Mouse (Mus musculus): ENCODE data around the gene Dscaml1. TPM values are rescaled to one million over a fixed set of nuclear protein-coding genes. Genes with fewer than 3 reads are reported as not detected.

Gene Dscaml1
- polyA plus RNA-seq, 1 experiment from 2014 or later: 0.05 TPM

- 57% methylated on average over 3 of the region's 3 CpGs for WGBS
- no peak for ATAC-seq (ENCODE audit: insufficient number of reproducible peaks, low FRiP score)
- H3K4me3 ChIP-seq: no peak overlapping the region
- no peak overlapping the region for H3K9ac ChIP-seq
- H3K9me3 ChIP-seq (replicated peaks): no peaks in the 10 kb centered on the region
- no peak overlapping the region for H3K27ac ChIP-seq (ENCODE audit: poor library complexity, severe bottlenecking)
- no peaks in the 10 kb centered on the region for H3K4me1 ChIP-seq (replicated peaks)
- no peak overlapping the region for H3K4me2 ChIP-seq
- peaks cover 13% of the 10 kb centered on the region for H3K27me3 ChIP-seq (replicated peaks)
- peaks cover 3% of the 10 kb centered on the region; the same call in 1 of the 2 replicates for H3K36me3 ChIP-seq
Measured at GRCm38 (mm10) chr9:45395796-45396195, 30.6 kb upstream of the Dscaml1 start.

- ATAC-seq (ENCODE audit: insufficient number of reproducible peaks, low FRiP score): no peak
- Histone ChIP-seq H3K4me3 (no peak overlapping the region), H3K27me3 (replicated peaks) (peaks cover 38% of the 10 kb centered on the region), H3K4me2 (no peak overlapping the region), H3K9me3 (replicated peaks) (no peaks in the 10 kb centered on the region), H3K4me1 (replicated peaks) (no peaks in the 10 kb centered on the region), H3K9ac (no peak overlapping the region), H3K27ac (ENCODE audit: poor library complexity, severe bottlenecking) (no peak overlapping the region), H3K36me3 (0 out of 2 replicates have a peak, but pooled peaks cover 3% of the 10 kb centered on the region)
- WGBS: 63% methylated on average over 1 of the region's 1 CpGs
Measured at GRCm38 (mm10) chr9:45398336-45398735, 28.1 kb upstream of the Dscaml1 start.

GRCm38 (mm10) chr9:45399434-45399833 lies 27.0 kb upstream of the Dscaml1 start, which contains the start of gene Fxyd2:
Gene Fxyd2, plus strand, starts transcription at chr9:45399669.
- Histone ChIP-seq H3K9me3 (replicated peaks) (no peaks in the 10 kb centered on the region), H3K27me3 (replicated peaks) (peaks cover 48% of the 10 kb centered on the region), H3K9ac (no peak within 1 kb of the TSS), H3K4me2 (no peak within 1 kb of the TSS), H3K27ac (ENCODE audit: poor library complexity, severe bottlenecking) (no peak within 1 kb of the TSS), H3K4me1 (replicated peaks) (no peaks in the 10 kb centered on the region), H3K4me3 (no peak within 1 kb of the TSS), H3K36me3 (no peaks in the 10 kb centered on the region)
- WGBS: 68% methylated on average over 4 of the region's 4 CpGs
- no peak for ATAC-seq (ENCODE audit: insufficient number of reproducible peaks, low FRiP score)

GRCm38 (mm10) chr9:45401851-45402250 lies 24.6 kb upstream of the Dscaml1 start:
- H3K27me3 ChIP-seq (replicated peaks): peaks cover 54% of the 10 kb centered on the region
- no peak overlapping the region for H3K27ac ChIP-seq (ENCODE audit: poor library complexity, severe bottlenecking)
- ATAC-seq (ENCODE audit: insufficient number of reproducible peaks, low FRiP score): no peak
- H3K9me3 ChIP-seq (replicated peaks): no peaks in the 10 kb centered on the region
- no peak overlapping the region for H3K4me3 ChIP-seq
- H3K4me2 ChIP-seq: no peak overlapping the region
- H3K9ac ChIP-seq: no peak overlapping the region
- H3K4me1 ChIP-seq (replicated peaks): no peaks in the 10 kb centered on the region
- no peaks in the 10 kb centered on the region for H3K36me3 ChIP-seq
- 60% methylated on average over 4 of the region's 4 CpGs for WGBS

- 0 out of 2 replicates have a peak, but pooled peaks cover under 1% of the 10 kb centered on the region for H3K4me1 ChIP-seq (replicated peaks)
- no peaks in the 10 kb centered on the region for H3K9me3 ChIP-seq (replicated peaks)
- peaks cover 60% of the 10 kb centered on the region for H3K27me3 ChIP-seq (replicated peaks)
- no peak overlapping the region for H3K27ac ChIP-seq (ENCODE audit: poor library complexity, severe bottlenecking)
- WGBS: 37% methylated on average over 2 of the region's 2 CpGs
- H3K4me3 ChIP-seq: no peak overlapping the region
- H3K9ac ChIP-seq: no peak overlapping the region
- no peaks in the 10 kb centered on the region for H3K36me3 ChIP-seq
- ATAC-seq (ENCODE audit: insufficient number of reproducible peaks, low FRiP score): no peak
- H3K4me2 ChIP-seq: no peak overlapping the region
Measured at GRCm38 (mm10) chr9:45402957-45403356, 23.5 kb upstream of the Dscaml1 start.

GRCm38 (mm10) chr9:45405694-45406093 lies 20.7 kb upstream of the Dscaml1 start:
- no peaks in the 10 kb centered on the region for H3K9me3 ChIP-seq (replicated peaks)
- H3K27ac ChIP-seq (ENCODE audit: poor library complexity, severe bottlenecking): no peak overlapping the region
- H3K4me3 ChIP-seq: no peak overlapping the region
- WGBS: 40% methylated on average over 5 of the region's 5 CpGs
- 0 out of 2 replicates have a peak, but pooled peaks cover 2% of the 10 kb centered on the region for H3K4me1 ChIP-seq (replicated peaks)
- no peak overlapping the region for H3K9ac ChIP-seq
- no peaks in the 10 kb centered on the region for H3K36me3 ChIP-seq
- no peak overlapping the region for H3K4me2 ChIP-seq
- peaks cover 66% of the 10 kb centered on the region for H3K27me3 ChIP-seq (replicated peaks)
- no peak for ATAC-seq (ENCODE audit: insufficient number of reproducible peaks, low FRiP score)

GRCm38 (mm10) chr9:45406808-45407207 lies 19.6 kb upstream of the Dscaml1 start:
- H3K9ac ChIP-seq: no peak overlapping the region
- H3K4me3 ChIP-seq: no peak overlapping the region
- H3K9me3 ChIP-seq (replicated peaks): no peaks in the 10 kb centered on the region
- H3K4me2 ChIP-seq: no peak overlapping the region
- no peaks in the 10 kb centered on the region for H3K36me3 ChIP-seq
- WGBS: 87% methylated on average over 3 of the region's 3 CpGs
- H3K4me1 ChIP-seq (replicated peaks): 0 out of 2 replicates have a peak, but pooled peaks cover 2% of the 10 kb centered on the region
- peaks cover 60% of the 10 kb centered on the region for H3K27me3 ChIP-seq (replicated peaks)
- H3K27ac ChIP-seq (ENCODE audit: poor library complexity, severe bottlenecking): no peak overlapping the region
- ATAC-seq (ENCODE audit: insufficient number of reproducible peaks, low FRiP score): no peak

GRCm38 (mm10) chr9:45407706-45408675 lies 18.4 kb upstream of the Dscaml1 start:
- Histone ChIP-seq H3K4me2 (peak overlapping the region; percentile 58), H3K27ac (ENCODE audit: poor library complexity, severe bottlenecking) (no peak overlapping the region), H3K4me1 (replicated peaks) (0 out of 2 replicates have a peak, but pooled peaks cover 5% of the 10 kb centered on the region), H3K9me3 (replicated peaks) (no peaks in the 10 kb centered on the region), H3K4me3 (peak overlapping the region; percentile 21), H3K9ac (0 out of 2 replicates have a peak overlapping the region, but pooled peaks have one; percentile 3), H3K27me3 (replicated peaks) (peaks cover 48% of the 10 kb centered on the region), H3K36me3 (no peaks in the 10 kb centered on the region)
- peak; percentile 23; the same call in 1 of the 2 replicates for ATAC-seq (ENCODE audit: insufficient number of reproducible peaks, low FRiP score)
- 33% methylated on average over 33 of the region's 33 CpGs for WGBS

GRCm38 (mm10) chr9:45410193-45410592 lies 16.2 kb upstream of the Dscaml1 start:
- 56% methylated on average over 5 of the region's 5 CpGs for WGBS
- Histone ChIP-seq H3K4me1 (replicated peaks) (0 out of 2 replicates have a peak, but pooled peaks cover 5% of the 10 kb centered on the region), H3K4me3 (no peak overlapping the region), H3K9me3 (replicated peaks) (no peaks in the 10 kb centered on the region), H3K9ac (no peak overlapping the region), H3K27ac (ENCODE audit: poor library complexity, severe bottlenecking) (no peak overlapping the region), H3K36me3 (no peaks in the 10 kb centered on the region), H3K27me3 (replicated peaks) (peaks cover 35% of the 10 kb centered on the region), H3K4me2 (no peak overlapping the region)
- ATAC-seq (ENCODE audit: insufficient number of reproducible peaks, low FRiP score): no peak

- H3K4me2 ChIP-seq: no peak overlapping the region
- no peaks in the 10 kb centered on the region for H3K9me3 ChIP-seq (replicated peaks)
- peaks cover 32% of the 10 kb centered on the region for H3K27me3 ChIP-seq (replicated peaks)
- 79% methylated on average over 2 of the region's 2 CpGs for WGBS
- H3K4me1 ChIP-seq (replicated peaks): 0 out of 2 replicates have a peak, but pooled peaks cover 5% of the 10 kb centered on the region
- H3K9ac ChIP-seq: no peak overlapping the region
- H3K27ac ChIP-seq (ENCODE audit: poor library complexity, severe bottlenecking): no peak overlapping the region
- ATAC-seq (ENCODE audit: insufficient number of reproducible peaks, low FRiP score): no peak
- H3K4me3 ChIP-seq: no peak overlapping the region
- no peaks in the 10 kb centered on the region for H3K36me3 ChIP-seq
Measured at GRCm38 (mm10) chr9:45410614-45411013, 15.8 kb upstream of the Dscaml1 start.

- Histone ChIP-seq H3K27me3 (replicated peaks) (peaks cover 28% of the 10 kb centered on the region), H3K27ac (ENCODE audit: poor library complexity, severe bottlenecking) (no peak overlapping the region), H3K36me3 (no peaks in the 10 kb centered on the region), H3K4me2 (no peak overlapping the region), H3K9me3 (replicated peaks) (no peaks in the 10 kb centered on the region), H3K4me1 (replicated peaks) (0 out of 2 replicates have a peak, but pooled peaks cover 5% of the 10 kb centered on the region), H3K4me3 (no peak overlapping the region), H3K9ac (no peak overlapping the region)
- 70% methylated on average over 3 of the region's 3 CpGs for WGBS
- ATAC-seq (ENCODE audit: insufficient number of reproducible peaks, low FRiP score): no peak
Measured at GRCm38 (mm10) chr9:45411111-45411510, 15.3 kb upstream of the Dscaml1 start.
